Mouse (Mus musculus) cerebellum, adult 2 months (tissue): Measurements from ENCODE around the gene Armc6. TPM values are rescaled to one million over a fixed set of nuclear protein-coding genes. Genes with fewer than 3 reads are reported as not detected.
"Not testable (repeated sequence)": the region's sequence is repeated elsewhere in the genome, so short reads cannot be mapped to it uniquely, and the experiment has no call there.

ENCODE experiments used
- DNase-seq, 2 experiments: peaks; one replicate each; pipeline ENCODE4 v3.0.0; 2021
- H3K27ac ChIP-seq: fragments of 200-500 bp; 2 replicates; pipeline ENCODE4 v1.5.1; 2012; ENCODE audit warnings: low read length, control low read depth, inconsistent platforms; ENCODE audit not compliant: insufficient read depth
- H3K27me3 ChIP-seq: fragments of 200-500 bp; 2 replicates; pipeline ENCODE4 v1.6.1; 2012; ENCODE audit warnings: inconsistent platforms, mild to moderate bottlenecking, low read length, moderate library complexity; ENCODE audit not compliant: control insufficient read depth, insufficient read depth
- H3K4me1 ChIP-seq: fragments of 200-500 bp; 2 replicates; pipeline ENCODE4 v1.6.1; 2011; ENCODE audit warnings: low read length; ENCODE audit not compliant: control insufficient read depth, insufficient read depth
- H3K4me3 ChIP-seq: fragments of 200-500 bp; replicated peaks from 2 replicates; pipeline ENCODE3; 2011; ENCODE audit warnings: mild to moderate bottlenecking, low read depth, low read length, control low read depth; ENCODE audit not compliant: insufficient read depth
- CTCF ChIP-seq: fragments of 200-500 bp; IDR thresholded peaks from 2 replicates; pipeline ENCODE4 v1.5.1; 2011; ENCODE audit warnings: low read depth, mild to moderate bottlenecking, control low read depth, low read length, moderate library complexity, borderline replicate concordance; ENCODE audit not compliant: insufficient read depth
- POLR2A ChIP-seq: fragments of 200-500 bp; IDR thresholded peaks from 2 replicates; pipeline ENCODE4 v1.6.1; 2011; ENCODE audit warnings: low read length, control low read depth, borderline replicate concordance; ENCODE audit not compliant: insufficient read depth
- WGBS: fragments of 180-500 bp; shearing (Covaris S2); methylation state at CpG from one replicate; pipeline ENCODE4 v1.1.7; 2018; 5-methylcytosine and 5-hydroxymethylcytosine counted together
- polyA plus RNA-seq: library from polyadenylated mRNA; depleted of rRNA; stranded (reverse); fragments of >200 nt; gene quantifications from 2 replicates; pipeline ENCODE4 v1.2.3, GENCODE M21; 2012

Armc6 gene
- polyA plus RNA-seq, 1 experiment, result 45.8 TPM

DNA sequence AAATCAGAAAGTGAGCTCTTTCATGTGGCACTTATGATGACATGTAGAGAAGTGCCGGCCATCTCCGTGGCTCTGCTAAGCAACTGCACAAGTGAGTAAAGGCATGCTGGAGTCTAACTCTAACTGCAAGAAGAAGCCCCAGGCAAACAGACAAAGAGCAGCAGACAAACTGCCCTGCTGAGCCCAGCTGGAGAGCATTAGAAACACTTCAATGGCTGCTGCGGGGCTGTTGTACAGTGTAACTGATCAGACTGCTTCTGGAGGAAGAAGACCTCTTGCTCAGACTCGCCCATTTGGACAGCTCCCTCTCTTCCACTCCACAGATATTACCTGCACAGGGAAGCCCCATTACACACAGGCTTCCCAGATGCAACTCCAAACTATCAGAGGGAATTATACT is 6.3 kb downstream of the Armc6 start:
- no peaks in the 10 kb centered on the region for H3K27me3 ChIP-seq
- no peak overlapping the region for H3K4me3 ChIP-seq
- H3K4me1 ChIP-seq, result no peaks in the 10 kb centered on the region
- WGBS, result 23% methylated on average over 4 of the region's 4 CpGs
- H3K27ac ChIP-seq, result no peak overlapping the region
- DNase-seq, result no peak
- TF ChIP-seq POLR2A, result no peak
- TF ChIP-seq CTCF, result no peak

DNA sequence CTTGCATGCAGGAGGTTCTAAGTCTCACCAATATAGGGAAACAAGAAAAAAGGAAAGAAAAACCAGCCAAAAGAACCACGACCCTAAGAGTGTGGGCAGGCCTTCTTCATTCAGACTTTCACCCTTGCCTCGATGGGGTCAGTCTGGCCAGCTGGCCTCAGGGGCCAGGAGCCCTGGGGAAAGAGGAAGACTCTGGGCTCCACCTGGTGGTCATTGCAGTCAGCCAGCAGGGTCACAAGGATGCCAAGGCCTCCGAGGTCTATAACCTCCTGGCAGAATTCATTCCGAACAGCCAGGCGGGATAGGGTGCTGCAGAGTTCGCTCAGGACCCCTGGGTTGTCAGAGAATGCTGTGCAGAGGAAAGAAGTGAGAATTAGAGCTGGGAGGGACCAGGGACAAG is 10.9 kb downstream of the Armc6 start:
- DNase-seq, result peak; percentile 38 to 51
- TF ChIP-seq POLR2A, result no peak
- TF ChIP-seq CTCF, result peak; percentile 55; the same call in 1 of the 2 replicates
- peaks cover 9% of the 10 kb centered on the region for H3K4me1 ChIP-seq
- no peak overlapping the region for H3K4me3 ChIP-seq
- H3K27me3 ChIP-seq, result no peaks in the 10 kb centered on the region
- no peak overlapping the region for H3K27ac ChIP-seq
- WGBS, result 34% methylated on average over 6 of the region's 6 CpGs

DNA sequence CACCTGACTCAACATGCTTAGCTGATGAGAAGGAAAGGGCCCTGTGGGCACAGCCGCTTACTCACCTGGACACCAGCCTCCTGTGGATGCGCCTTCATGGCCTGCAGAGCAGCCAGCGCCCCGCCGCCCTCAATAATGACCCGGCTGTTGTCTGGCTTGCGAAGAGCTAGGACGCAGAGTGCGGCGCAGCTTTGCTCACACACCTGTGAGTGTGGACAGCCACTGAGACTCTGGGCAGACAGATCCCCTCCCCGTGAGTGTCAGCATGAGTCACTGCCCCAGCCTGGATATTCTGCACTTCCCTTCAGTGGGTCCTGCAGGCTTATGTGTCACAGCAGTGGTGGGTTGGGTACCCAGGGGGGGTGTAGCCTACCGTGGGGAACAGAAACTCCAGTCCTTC is 12.2 kb downstream of the Armc6 start:
- Histone ChIP-seq H3K4me1 (peaks cover 9% of the 10 kb centered on the region), H3K27me3 (no peaks in the 10 kb centered on the region), H3K4me3 (no peak overlapping the region), H3K27ac (no peak overlapping the region)
- DNase-seq, result no peak
- WGBS, result 97% methylated on average over 12 of the region's 12 CpGs
- TF ChIP-seq CTCF (no peak), POLR2A (no peak)

DNA sequence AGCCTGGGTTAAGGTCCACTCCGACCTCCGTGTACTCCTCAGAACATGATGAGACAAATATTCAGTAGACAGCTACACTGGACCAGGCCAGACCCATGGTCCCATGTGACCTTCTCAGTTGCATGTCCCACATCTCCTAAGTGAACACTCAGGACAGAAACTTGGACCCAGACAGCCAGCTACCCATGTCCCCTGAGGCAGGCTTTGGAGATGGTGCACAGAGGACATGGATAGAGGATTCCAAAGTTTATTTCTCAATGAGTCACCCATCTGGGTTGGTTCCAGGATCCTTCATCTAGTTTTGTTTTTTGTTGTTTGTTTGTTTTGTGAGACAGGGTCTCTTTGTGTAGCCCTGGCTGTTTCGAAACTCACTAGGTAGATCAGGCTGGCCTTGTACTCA is 13.4 kb downstream of the Armc6 start:
- TF ChIP-seq POLR2A (no peak), CTCF (no peak)
- H3K27ac ChIP-seq, result no peak overlapping the region
- H3K4me3 ChIP-seq, result no peak overlapping the region
- H3K4me1 ChIP-seq, result peaks cover 12% of the 10 kb centered on the region
- DNase-seq, result no peak
- H3K27me3 ChIP-seq, result no peaks in the 10 kb centered on the region
- 81% methylated on average over 3 of the region's 3 CpGs for WGBS

DNA sequence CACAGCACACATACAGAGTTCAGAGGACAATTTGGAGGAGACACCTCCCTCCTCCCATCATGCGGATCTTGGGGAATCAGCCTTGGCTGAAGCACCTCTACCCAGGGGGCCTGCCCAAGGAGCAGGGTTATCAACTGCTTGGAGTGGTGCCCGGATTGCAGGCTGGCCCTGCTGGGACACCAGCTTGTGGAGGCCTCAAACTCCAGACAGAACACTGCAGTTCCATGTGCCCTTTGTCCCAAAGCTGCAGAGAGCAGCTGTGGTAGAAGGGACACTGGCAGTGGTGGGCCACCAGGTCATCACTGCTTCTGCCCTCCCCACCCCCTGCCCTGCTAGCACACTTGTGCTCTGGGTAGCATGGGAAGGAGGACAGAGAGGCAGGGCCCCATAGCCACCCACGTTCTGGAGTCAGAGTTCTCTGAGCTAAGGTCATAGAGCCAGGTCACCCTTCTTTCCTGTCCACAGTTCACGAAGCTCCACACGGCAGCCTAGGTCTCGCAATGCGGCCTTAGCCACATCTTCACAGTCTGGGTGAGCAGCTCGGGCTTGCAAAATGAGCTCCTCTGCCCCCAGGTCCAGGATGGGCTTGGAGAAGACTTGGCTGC is 13.9 kb downstream of the Armc6 start:
- Histone ChIP-seq H3K4me3 (no peak overlapping the region), H3K27me3 (no peaks in the 10 kb centered on the region), H3K27ac (no peak overlapping the region), H3K4me1 (peaks cover 12% of the 10 kb centered on the region)
- TF ChIP-seq CTCF (no peak), POLR2A (no peak)
- peak; percentile 57 to 67 for DNase-seq
- WGBS, result 55% methylated on average over 8 of the region's 8 CpGs

DNA sequence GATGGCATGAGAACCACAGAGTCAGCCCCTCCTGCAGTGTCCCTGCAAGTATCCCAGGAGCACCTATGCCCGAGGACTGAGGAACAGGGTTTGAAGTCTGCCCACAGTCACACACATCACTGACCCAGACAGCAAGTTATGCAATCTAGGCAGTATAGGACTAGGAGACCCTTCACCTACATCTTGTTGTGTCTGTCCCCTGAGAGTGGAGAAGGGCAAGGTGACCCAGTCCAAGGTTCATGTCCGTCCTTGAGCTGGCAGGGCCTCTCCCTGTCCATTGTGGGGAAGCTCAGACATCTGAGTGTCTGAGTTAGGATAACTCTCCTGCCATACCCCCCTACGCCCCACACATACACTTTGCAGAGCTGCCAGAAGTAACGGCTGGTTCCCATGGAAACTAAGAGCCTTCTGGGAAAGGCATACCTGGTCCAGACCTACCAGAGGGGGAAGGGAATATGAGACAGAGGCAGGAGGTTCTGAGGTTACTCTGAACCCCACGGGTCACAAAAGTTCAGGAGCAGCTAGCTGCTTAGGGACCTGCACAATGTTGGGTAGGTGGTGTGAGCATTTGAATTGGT is 15.1 kb downstream of the Armc6 start:
- no peak for DNase-seq
- H3K27ac ChIP-seq, result no peak overlapping the region
- H3K27me3 ChIP-seq, result no peaks in the 10 kb centered on the region
- H3K4me1 ChIP-seq, result peaks cover 12% of the 10 kb centered on the region
- no peak for TF ChIP-seq POLR2A
- no peak for TF ChIP-seq CTCF
- WGBS, result 58% methylated on average over 5 of the region's 5 CpGs
- H3K4me3 ChIP-seq, result no peak overlapping the region

DNA sequence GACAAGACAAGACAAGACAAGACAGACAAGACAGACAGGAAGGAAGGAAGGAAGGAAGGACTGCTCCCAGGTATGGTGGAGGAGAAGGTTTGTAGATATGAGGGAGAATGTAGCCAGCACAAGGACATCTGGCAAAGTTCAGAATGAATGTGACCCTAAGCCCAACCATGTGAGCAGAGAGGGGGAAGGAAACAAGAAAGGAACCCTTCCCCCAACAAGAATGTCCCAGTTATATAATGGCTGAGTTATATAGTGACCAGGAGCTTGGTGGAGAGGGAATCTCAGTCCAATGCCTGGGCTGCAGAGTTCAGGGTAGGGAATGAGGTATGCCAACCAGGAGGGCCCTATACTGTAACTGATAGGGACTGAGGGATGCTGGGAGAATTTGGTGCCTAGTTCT is 16.8 kb downstream of the Armc6 start:
- TF ChIP-seq POLR2A (no peak), CTCF (no peak)
- DNase-seq, result no peak
- no peak overlapping the region for H3K4me3 ChIP-seq
- no peak overlapping the region for H3K27ac ChIP-seq
- peaks cover 15% of the 10 kb centered on the region for H3K4me1 ChIP-seq
- no peaks in the 10 kb centered on the region for H3K27me3 ChIP-seq

DNA sequence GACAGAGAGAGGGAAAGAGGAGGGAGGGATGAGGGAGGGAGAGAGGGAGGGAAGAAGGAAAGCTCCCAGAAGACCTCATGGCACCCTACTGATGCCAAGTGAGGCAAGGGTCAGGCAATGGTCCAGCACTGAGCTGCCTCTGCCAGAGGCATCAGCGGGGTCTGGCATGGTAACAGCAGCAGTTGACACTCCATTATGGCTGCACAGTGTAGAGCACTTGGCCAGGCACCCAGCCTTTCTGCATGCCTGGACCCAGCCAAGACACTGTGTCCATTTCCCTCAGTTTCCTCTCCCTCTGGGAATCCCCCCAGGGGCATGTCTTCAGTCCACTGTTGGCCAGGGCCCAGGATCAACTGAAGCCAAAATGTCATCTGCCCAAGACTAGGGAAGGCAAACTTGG is 17.7 kb downstream of the Armc6 start:
- peak; percentile 77 to 83 for DNase-seq
- TF ChIP-seq CTCF (no peak), POLR2A (no peak)
- WGBS, result 21% methylated on average over 1 of the region's 1 CpGs
- Histone ChIP-seq H3K4me3 (no peak overlapping the region), H3K4me1 (peaks cover 15% of the 10 kb centered on the region), H3K27ac (no peak overlapping the region), H3K27me3 (no peaks in the 10 kb centered on the region)

DNA sequence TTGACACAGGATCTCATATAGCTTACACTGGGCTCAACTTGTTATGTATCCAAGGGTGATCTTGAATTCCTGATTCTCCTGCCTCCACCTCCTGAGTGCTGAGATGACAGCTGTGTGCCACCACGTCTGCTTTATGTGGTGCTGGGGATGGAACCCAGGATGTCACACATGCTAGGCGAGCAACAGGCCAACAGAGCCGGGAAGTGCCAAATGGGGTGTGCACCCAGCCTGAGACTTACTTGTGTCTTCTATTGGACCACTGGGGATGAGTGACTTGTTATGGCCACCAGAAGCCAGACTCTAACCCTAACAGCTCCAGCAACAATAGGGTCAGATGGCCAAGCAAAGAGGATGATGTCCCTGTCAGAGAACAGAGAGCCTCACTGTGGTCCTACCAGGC is 18.1 kb downstream of the Armc6 start:
- 48% methylated on average over 3 of the region's 3 CpGs for WGBS
- H3K27ac ChIP-seq, result not testable (repeated sequence)
- H3K4me1 ChIP-seq, result peaks cover 15% of the 10 kb centered on the region

More for the DNA sequence above, 18.1 kb downstream of the Armc6 start:
- not testable (repeated sequence) for H3K4me3 ChIP-seq, DNase-seq, H3K27me3 ChIP-seq
